ENCODE assay signal across 8 mouse cellular contexts in the genomic region with DNA sequence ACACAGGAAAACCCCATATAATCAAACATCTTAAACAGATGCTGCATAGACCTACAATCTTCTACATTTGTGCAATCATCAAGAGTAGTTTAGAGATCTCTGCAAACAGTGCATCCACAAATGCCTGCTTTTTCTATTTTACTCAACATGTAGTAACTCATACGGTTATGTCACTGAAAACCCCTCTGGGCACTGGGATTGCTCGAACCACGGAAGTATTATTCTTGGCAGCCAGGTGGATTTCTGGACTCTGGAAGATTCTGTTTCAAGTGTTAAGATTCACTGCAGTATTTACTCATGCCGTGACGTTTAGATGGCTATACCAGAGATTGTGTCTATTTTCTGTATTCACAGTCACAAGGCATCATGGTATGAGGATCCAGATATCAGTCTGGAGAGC.
DNase-seq lines count a peak whose midpoint lies in the region; ATAC-seq and TF ChIP-seq lines count a peak whose summit lies in the region.

No protein-coding gene starts in this region.

- ATAC-seq in forebrain, postnatal 0 days: no peak
- no peak for ATAC-seq in liver, embryonic 14.5 days (ENCODE audit: insufficient read depth)

- dilution Hi-C loops in CH12.LX (cut with MboI; ENCODE audit: extremely low pct_ligation_motif_present, extremely low pct_unique_long_range_greater_than_20kb, low sequenced_read_pairs): no loop called here

- peak; percentile 13 for DNase-seq in embryo, embryonic 10.5 days (ENCODE audit: low spot score)
- DNase-seq in embryo, embryonic 9.5 days (ENCODE audit: extremely low spot score): no peak
- no peak for DNase-seq in CH12.LX (ENCODE audit: extremely low read depth)
- no peak for DNase-seq in forebrain, postnatal 0 days
- DNase-seq in liver, embryonic 14.5 days (ENCODE audit: low read depth in 3 of 3, low spot score in 3 of 3): no peak
- no peak for DNase-seq in adrenal gland, adult 18-20 months (ENCODE audit: low spot score in 2 of 2)
- DNase-seq in left cerebral cortex, postnatal 14 days (ENCODE audit: low spot score in 2 of 2): no peak
- no peak for DNase-seq in cerebellum, postnatal 25 days

- H3K4me2 ChIP-seq in CH12.LX (ENCODE audit: insufficient read depth, low read depth, poor library complexity, severe bottlenecking): peak overlapping the region; percentile 88; the same call in 1 of the 2 replicates
- H3K4me2 ChIP-seq in forebrain, postnatal 0 days (ENCODE audit: low read depth): peak overlapping the region; percentile 78
- H3K4me2 ChIP-seq in liver, embryonic 14.5 days (ENCODE audit: low read depth): peak overlapping the region; percentile 65

- H3K4me1 ChIP-seq in CH12.LX (ENCODE audit: control insufficient read depth in 1 of 2, insufficient read depth in 2 of 2): peaks cover 2 to 11% of the 10 kb centered on the region in 2 experiments; a peak in 3 of 4 replicates
- peaks cover 12% of the 10 kb centered on the region for H3K4me1 ChIP-seq in forebrain, postnatal 0 days (ENCODE audit: insufficient read depth)
- no peaks in the 10 kb centered on the region for H3K4me1 ChIP-seq in liver, embryonic 14.5 days (replicated peaks; ENCODE audit: control insufficient read depth in 2 of 2, insufficient read depth in 2 of 2, low read length in 1 of 2)

- H3K9me3 ChIP-seq in CH12.LX (replicated peaks; ENCODE audit: low read length): no peaks in the 10 kb centered on the region
- H3K9me3 ChIP-seq in forebrain, postnatal 0 days (ENCODE audit: low read length): no peaks in the 10 kb centered on the region
- H3K9me3 ChIP-seq in liver, embryonic 14.5 days (ENCODE audit: control insufficient read depth, low read length): no peaks in the 10 kb centered on the region

- 27% methylated on average over 5 of the region's 5 CpGs for WGBS in forebrain, postnatal 0 days
- 59% methylated on average over 5 of the region's 5 CpGs for WGBS in liver, embryonic 14.5 days (ENCODE audit: insufficient replicate concordance)

- no peaks in the 10 kb centered on the region for H3K36me3 ChIP-seq in CH12.LX (replicated peaks in 1 of 2; ENCODE audit: control insufficient read depth in 1 of 2, insufficient read depth in 1 of 2, low read length in 1 of 2)
- H3K36me3 ChIP-seq in forebrain, postnatal 0 days (ENCODE audit: insufficient read depth): no peaks in the 10 kb centered on the region
- H3K36me3 ChIP-seq in liver, embryonic 14.5 days (replicated peaks; ENCODE audit: control insufficient read depth, insufficient read depth, low read depth): no peaks in the 10 kb centered on the region

- no peak for TF ChIP-seq POLR2A in CH12.LX (IDR thresholded peaks at IDR 0.05; ENCODE audit: low read depth, low read length)

- no peak for TF ChIP-seq CTCF in CH12.LX (conservative IDR thresholded peaks at IDR 0.05 in 1 of 2, IDR thresholded peaks at IDR 0.05 in 1 of 2; ENCODE audit: low read depth in 2 of 2, low read length in 2 of 2)
- no peak for TF ChIP-seq CTCF in forebrain, postnatal 0 days (IDR thresholded peaks at IDR 0.05; ENCODE audit: low read depth)
- TF ChIP-seq CTCF in liver, embryonic 14.5 days (IDR thresholded peaks at IDR 0.05; ENCODE audit: low read depth): no peak

- TF ChIP-seq EP300 in CH12.LX (IDR thresholded peaks at IDR 0.05; ENCODE audit: low read length): no peak
- TF ChIP-seq EP300 in liver, embryonic 14.5 days (IDR thresholded peaks at IDR 0.05; ENCODE audit: low read depth): no peak

- H3K27me3 ChIP-seq in CH12.LX (replicated peaks): peaks cover 36% of the 10 kb centered on the region
- H3K27me3 ChIP-seq in forebrain, postnatal 0 days (ENCODE audit: insufficient read depth, low read length): no peaks in the 10 kb centered on the region
- H3K27me3 ChIP-seq in liver, embryonic 14.5 days (ENCODE audit: control insufficient read depth, insufficient read depth, low read length): peaks cover 39% of the 10 kb centered on the region

- H3K9ac ChIP-seq in CH12.LX (ENCODE audit: insufficient read depth, low read depth): no peak overlapping the region
- peak overlapping the region; percentile 81 for H3K9ac ChIP-seq in forebrain, postnatal 0 days
- H3K9ac ChIP-seq in liver, embryonic 14.5 days (replicated peaks): no peak overlapping the region

- no peaks in the 10 kb centered on the region for H3K79me2 ChIP-seq in CH12.LX (replicated peaks; ENCODE audit: control insufficient read depth, extremely low read depth, insufficient read depth, poor library complexity, severe bottlenecking)

- in situ Hi-C loops in CH12.LX (cut with MboI; ENCODE audit: low pct_ligation_motif_present, low pct_unique_long_range_greater_than_20kb, low sequenced_read_pairs): no loop called here

- no peak overlapping the region for H3K27ac ChIP-seq in CH12.LX (ENCODE audit: insufficient read depth, low read depth)
- peak overlapping the region; percentile 93 for H3K27ac ChIP-seq in forebrain, postnatal 0 days (ENCODE audit: low read depth, low read length)
- H3K27ac ChIP-seq in liver, embryonic 14.5 days: no peak overlapping the region

- TF ChIP-seq RAD21 in CH12.LX (IDR thresholded peaks at IDR 0.05; ENCODE audit: low read depth, low read length): no peak

- no peak overlapping the region for H3K4me3 ChIP-seq in CH12.LX (replicated peaks in 1 of 3; ENCODE audit: low read depth in 2 of 3, low read length in 2 of 3, poor library complexity in 1 of 3)
- H3K4me3 ChIP-seq in forebrain, postnatal 0 days (ENCODE audit: low read depth, low read length): peak overlapping the region; percentile 68
- H3K4me3 ChIP-seq in liver, embryonic 14.5 days (ENCODE audit: insufficient read depth in 1 of 2, low read depth in 2 of 2, low read length in 2 of 2): no peak overlapping the region

- intact Hi-C loops in left cerebral cortex, postnatal 14 days (cut with DNase I): no loop called here

TF ChIP-seq in CH12.LX, 34 proteins besides CTCF, POLR2A, EP300 and RAD21:
- TF ChIP-seq MEF2A (IDR thresholded peaks at IDR 0.05; ENCODE audit: borderline replicate concordance, low read depth, low read length) (no peak), JUN (IDR thresholded peaks at IDR 0.05; ENCODE audit: insufficient read depth, low read depth, low read length) (no peak), ELF1 (IDR thresholded peaks at IDR 0.05; ENCODE audit: low read depth, low read length) (no peak), CHD1 (IDR thresholded peaks at IDR 0.05; ENCODE audit: low read depth, low read length) (no peak), SIN3A (IDR thresholded peaks at IDR 0.05; ENCODE audit: low read length) (no peak), MYC (IDR thresholded peaks at IDR 0.05; ENCODE audit: low read depth, low read length) (no peak)
